Mouse (Mus musculus) adrenal gland (tissue): ENCODE measurements at regions not wholly inside any gene's neighbourhood (a gene's known extent, or its start where the extent isn't known, plus 50 kb on each side); places are given as distances from the start of the nearest gene placed in this dataset.

Experiments
- intact Hi-C: fragments of 180-260 bp; cut with DNase I; formaldehyde crosslinking; loops from one replicate; pipeline ENCODE4 v1.15.1; 2025

GRCm38 (mm10) chr8:9152313-9152925 is 462.1 kb upstream of the Arglu1 start:
- intact Hi-C loops: no loop called here

DNA sequence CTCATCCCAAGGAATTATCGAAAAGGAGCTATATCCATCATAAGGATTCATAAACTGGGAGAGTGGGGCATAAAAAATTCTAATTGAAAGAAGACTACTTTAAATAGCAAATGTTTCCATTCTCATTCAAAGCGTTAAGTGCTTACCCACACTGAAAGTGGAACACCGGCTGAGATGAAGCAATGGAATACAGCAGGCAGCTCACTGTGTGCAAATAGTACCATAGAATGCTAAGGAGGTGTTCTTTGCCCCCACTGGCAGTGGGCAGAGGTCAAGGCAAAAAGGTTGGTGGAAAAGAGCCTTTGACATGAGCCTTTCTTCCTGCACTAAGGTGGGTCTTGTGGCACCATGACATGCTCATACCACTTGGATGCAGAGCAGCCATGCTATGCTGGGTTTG is 454.0 kb upstream of the Arglu1 start:
- intact Hi-C loops: no loop called here

GRCm38 (mm10) chr8:9139781-9140180 is 449.5 kb upstream of the Arglu1 start:
- intact Hi-C loops: no loop called here

- intact Hi-C loops: no loop called here
Measured at GRCm38 (mm10) chr8:9139059-9139620, 448.8 kb upstream of the Arglu1 start.

GRCm38 (mm10) chr8:9133758-9134157 is 443.4 kb upstream of the Arglu1 start:
- intact Hi-C loops: no loop called here

DNA sequence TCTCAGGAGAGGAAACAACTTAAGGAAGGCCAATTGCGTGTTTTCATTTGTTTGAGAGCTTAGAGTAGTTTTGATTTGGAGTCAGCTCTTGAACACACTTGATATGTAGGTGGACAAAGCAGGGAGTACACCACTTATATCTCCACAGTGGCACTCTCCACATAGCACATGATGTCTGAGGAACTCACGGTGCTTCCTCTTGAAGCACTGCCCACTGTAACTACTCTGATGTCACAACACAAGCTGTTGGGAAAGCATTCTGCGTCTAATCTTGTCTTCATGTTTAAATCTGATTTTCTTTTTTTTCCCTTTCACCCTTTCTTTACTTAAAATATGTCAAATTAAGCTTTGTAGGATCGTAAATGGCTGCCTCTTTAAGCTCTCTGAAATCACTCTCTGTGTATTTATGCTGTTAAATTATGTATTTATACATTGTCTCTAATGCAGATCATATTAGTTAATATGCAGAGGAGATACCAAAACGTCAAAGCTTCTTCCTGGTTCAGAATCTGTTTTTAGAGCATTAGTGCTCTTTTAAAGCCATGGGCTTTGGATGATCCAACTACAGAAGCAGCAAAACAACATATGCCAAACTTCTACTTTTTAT is 442.4 kb upstream of the Arglu1 start:
- intact Hi-C loops: no loop called here

DNA sequence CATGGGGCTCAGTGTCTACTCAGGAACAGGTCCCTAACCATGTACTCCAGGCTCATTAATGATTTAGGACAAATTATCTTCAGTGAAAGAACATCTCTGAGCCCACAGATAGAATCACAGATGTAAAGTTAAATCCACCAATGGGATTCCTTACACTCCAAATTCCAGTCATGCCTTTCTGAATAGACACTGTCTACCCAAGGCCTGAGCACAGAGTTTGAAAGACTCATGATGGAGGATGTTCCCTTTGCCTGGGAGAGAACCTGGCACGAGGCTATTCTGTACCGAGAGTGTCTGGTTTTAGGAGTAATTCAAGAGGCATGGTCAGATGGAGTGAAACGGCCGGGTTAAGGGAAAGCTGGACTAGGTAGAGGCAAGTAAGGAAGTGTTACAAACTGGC is 440.9 kb upstream of the Arglu1 start:
- intact Hi-C loops: no loop called here

- intact Hi-C loops: no loop called here
Measured at GRCm38 (mm10) chr8:9124503-9124902, 434.2 kb upstream of the Arglu1 start.

- intact Hi-C loops: no loop called here
Measured at GRCm38 (mm10) chr8:9117809-9118737, 427.8 kb upstream of the Arglu1 start.

DNA sequence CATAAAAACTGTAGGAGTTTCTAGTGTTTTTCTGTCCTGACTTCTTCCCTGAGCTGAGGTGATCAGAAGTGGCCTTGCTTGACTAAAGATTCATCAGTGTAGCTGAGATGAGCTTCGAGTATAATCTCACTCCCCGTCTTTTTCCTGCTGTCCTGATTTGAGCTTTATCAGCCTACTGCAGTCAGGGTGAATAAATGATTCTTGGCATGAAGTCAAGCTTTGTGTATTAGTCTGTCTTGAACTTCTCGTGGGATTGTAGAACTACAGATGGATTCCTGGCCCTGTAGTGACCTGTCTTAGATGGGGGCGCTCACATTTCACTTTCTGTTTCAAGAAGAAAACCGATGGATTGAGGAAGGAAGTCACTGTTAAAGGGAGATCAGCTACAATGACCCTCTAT is 405.7 kb upstream of the Arglu1 start:
- intact Hi-C loops: no loop called here

DNA sequence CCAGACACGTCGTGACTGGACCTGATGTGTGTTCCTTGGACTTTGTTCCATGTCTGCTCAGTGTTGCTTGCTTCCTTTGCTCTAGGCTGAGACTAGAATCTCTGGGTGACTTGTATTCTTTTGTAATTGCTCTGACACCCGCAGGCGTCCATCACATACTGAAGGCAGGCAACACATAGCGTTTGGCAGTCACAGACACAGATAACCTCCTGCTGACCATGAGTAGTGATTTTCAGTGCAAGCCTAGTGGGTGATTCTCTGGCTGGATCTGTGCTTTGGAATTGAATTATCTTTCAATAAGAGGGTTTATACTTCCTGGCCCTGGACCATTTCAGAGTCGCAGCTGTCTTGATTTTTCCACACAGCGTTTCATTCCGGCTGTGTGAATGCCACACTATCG is 403.7 kb upstream of the Arglu1 start:
- intact Hi-C loops: no loop called here

DNA sequence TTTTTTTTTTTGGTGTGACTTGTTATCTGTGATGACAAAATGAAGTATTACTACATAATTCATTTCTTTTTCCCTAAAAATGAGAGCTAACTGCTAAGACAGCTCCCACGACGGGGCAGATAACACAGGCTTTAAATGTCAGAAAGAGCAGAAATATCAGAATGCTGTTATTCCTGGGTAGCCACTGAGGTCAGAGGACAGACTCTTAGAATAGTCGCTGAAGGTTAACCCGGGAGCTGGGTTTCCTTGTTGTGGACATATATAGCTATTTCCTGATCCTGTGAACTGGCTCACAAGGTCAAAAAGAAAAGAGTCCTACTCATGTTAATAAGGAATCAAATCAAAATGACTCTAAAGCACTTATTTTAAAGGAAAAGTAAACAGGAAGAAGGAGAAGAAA is 403.0 kb upstream of the Arglu1 start:
- intact Hi-C loops: no loop called here

DNA sequence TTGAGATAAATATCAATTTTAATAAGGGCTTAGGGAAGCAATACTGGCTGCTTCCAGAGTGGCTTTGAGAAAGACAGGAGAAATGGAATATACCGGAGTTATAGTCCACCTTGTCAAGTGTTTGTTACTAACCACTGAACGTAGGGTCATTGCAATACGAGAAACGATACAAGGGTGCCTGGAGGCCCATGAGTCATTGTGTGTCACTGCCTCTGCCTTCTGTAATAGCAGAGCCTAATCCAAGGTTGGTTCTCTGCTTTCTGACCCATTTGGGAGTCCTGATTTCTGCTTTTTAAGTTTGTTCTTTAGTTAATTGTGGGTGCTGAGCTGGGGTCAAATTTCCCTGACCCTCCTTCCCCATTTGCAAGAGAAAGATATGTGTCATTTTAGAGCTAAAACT is 382.4 kb upstream of the Arglu1 start:
- intact Hi-C loops: no loop called here

DNA sequence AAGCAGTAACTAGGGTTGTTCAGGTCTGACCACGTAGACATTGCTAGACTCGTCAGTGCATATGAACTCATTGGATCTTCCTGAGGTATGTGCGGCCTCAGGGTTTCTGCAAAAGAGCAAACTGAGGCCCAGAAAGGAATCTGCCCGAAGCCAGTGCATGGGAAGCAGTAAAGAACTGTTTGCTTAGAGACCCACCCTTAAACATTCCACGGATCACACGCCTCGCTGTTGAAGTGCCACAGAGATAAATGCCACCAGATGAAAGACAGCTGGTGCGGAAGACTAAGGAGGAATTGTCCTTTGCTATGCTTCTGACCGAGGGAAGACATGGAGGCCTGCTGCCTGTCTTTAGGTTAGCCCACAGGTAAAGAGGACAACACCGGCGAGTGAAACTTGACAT is 382.0 kb upstream of the Arglu1 start:
- intact Hi-C loops: no loop called here

DNA sequence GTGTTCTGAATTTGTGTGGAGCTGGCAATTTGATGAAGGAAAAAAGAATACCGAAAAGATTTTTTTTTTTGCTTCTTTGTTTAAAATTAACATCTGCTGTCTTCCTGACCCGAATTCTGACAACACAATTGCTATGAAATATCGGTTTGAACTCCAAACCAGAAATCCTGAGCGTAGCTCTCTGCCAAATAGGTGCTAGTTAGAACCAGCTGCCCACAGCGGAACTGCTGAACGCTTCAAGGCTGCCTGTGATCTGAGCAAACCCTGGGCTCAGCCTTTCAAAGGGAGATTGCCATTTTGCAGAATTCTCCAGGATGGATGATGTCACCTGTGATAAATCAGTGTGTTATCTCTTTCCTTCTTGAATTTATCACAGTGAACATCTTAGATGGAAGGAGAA is 380.6 kb upstream of the Arglu1 start:
- intact Hi-C loops: no loop called here

- intact Hi-C loops: no loop called here
Measured at GRCm38 (mm10) chr8:9069845-9070244, 379.5 kb upstream of the Arglu1 start.

DNA sequence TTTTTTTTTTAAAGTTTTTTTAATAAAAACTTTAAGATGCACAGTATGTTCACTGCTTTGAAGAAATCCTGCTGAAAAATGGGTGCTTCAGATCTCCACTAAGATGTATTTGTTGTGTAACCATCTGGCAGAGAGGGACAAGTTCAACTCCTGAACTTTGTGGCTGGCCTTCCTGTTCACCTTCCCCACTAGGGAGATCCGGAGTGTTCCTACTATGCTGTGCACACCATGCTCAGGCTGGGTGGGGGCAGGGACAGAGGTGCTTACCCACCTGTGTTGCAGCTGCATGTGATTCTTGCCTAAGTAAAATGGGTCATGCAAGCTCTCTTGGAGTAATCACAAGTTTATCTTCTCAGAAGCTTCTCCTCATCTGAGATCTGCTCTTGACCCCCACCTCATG is 377.4 kb upstream of the Arglu1 start:
- intact Hi-C loops: no loop called here

- intact Hi-C loops: no loop called here
Measured at GRCm38 (mm10) chr8:9060166-9060565, 369.8 kb upstream of the Arglu1 start.

DNA sequence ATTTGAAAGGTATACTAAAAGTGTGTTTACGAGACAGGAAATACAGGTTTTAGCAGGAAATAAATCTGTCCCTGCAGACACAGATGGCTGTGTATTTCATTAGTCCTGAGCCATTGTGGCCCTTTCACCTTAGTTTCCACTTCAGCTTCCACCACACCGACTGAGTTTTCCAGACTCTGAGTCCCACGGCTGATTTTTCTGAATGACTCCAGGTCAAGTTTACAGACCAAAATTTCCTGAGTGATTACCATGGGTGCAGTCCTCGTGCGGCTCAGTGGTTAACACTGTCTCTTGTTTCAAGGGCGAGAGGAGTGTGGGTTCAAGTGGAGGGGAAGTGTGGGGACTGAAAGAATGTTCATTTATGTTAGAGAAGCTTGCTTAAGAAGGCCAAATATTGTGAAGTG is 365.1 kb upstream of the Arglu1 start:
- intact Hi-C loops: no loop called here

DNA sequence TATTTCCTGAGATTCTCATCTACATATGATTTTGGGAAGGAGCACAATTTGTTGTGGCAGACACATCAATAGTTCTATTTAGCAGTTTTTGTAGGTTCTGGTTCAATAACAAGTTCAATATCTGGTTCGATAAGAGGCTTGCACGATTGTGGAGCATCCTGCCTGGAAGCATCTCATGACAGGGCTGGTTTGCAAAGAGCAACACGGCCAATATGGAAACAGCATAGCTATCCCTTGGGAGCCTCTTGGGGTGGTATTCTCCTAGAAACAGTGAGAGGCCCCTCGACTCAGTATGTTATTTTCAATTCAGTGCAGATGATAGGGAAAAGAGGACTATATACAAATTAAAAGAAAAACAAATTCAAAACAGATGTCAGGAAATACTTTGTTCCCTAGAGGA is 364.5 kb upstream of the Arglu1 start:
- intact Hi-C loops: no loop called here

GRCm38 (mm10) chr8:9051699-9052098 is 361.4 kb upstream of the Arglu1 start:
- intact Hi-C loops: no loop called here
